Mouse (Mus musculus) right cerebral cortex, adult 2 months (tissue): Measurements from ENCODE around the gene Macf1.
"Not testable (repeated sequence)": the region's sequence is repeated elsewhere in the genome, so short reads cannot be mapped to it uniquely, and the experiment has no call there.

Experiments
- DNase-seq, 2 experiments: peaks; one replicate each; pipeline ENCODE4 v3.0.0; 2021 to 2022; ENCODE audit warnings: low spot score in 2 of 2

Macf1 gene

DNA sequence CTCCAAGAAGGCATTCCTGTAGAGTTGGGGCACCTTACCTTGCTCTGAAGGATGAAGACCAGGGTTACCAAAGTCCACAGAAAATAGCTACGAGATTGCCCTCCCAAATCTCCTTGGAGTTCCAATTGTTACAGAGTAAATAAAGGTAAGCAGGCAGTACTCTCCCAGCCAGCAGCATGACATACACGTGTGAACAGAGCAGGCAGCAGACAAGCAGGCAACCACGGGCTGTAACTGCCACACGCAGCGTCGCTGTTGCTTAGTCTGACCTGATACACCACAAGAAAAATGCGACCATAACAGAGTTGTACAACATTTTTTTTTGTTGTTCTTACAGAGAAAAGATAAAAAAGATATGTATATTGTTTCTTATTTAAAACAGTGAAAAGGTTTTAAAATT is 325.5 kb downstream of the Macf1 start:
- no peak for DNase-seq

GRCm38 (mm10) chr4:123355941-123356340 is 328.2 kb downstream of the Macf1 start:
- no peak for DNase-seq

DNA sequence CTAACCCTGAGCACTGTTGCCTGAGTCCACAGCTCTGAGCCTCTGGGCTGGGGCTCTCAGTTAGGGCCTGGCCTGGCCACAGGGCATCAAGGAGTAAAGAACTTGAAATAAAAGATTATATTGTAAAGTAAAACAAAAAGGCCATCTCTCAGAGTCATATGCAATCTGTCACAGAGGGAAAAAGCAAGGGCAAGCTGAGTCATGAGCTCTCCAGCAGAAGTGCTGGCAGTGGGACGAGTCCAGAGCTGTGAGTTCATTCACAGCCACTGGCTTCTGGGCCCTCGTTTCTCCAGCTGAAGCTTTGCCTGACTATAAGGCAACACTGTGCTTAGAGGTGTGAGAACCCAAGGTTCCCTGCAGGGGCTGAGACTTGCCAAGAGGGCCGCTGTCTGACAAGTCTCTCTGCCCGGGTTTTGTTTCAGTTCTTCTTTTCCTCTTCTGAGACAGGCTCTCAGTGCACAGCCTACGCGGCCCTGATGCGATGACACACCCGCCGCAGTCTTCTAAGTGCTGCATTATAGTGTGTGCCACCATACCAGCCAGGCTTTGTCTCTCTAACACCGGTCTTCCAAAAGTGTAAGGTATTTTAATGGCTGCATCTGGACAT is 330.8 kb downstream of the Macf1 start:
- no peak for DNase-seq

DNA sequence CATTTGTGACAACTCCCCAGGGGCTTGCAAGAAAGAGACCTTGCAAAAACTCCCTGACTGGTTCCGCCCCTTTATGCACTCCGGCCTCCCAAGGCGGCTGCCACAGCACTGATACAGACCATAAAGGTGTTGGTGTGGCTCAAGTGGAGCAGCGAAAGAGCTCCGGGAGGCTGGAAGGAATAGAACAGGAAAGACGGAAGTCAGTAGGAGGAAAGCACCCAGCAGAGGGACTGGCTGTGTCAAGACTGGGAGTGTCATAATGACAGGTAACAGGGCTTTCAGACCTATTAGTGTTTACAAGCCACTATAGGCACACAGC is 340.7 kb downstream of the Macf1 start:
- no peak for DNase-seq

GRCm38 (mm10) chr4:123342642-123343470 is 341.3 kb downstream of the Macf1 start, which contains the start of gene Bmp8a:
TSS of gene Bmp8a (minus strand) at chr4:123343252.
- DNase-seq = peak in 1 of 2 experiments; percentile 20

GRCm38 (mm10) chr4:123342091-123342641 is 342.0 kb downstream of the Macf1 start:
- DNase-seq = no peak

GRCm38 (mm10) chr4:123340232-123340631 is 343.9 kb downstream of the Macf1 start:
- no peak for DNase-seq

DNA sequence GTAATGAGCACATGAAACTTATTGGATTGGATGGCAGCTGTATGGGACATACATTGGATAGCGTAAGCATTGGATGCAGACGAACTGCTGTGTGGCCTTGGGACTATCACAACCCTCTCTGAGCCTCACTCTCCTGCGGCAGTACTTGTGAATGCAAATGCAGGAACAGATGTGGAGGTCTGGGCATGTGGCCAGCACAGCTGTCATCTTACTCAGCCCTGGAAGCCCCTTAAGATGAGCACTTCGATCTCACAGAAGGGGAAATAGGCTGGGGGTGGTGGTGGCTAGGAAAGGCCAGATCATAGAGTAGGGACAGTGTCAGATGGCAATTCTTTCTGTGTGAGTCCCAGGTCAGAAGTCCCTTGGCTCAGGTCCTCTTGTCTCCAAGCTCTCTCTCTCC is 346.5 kb downstream of the Macf1 start:
- DNase-seq = no peak

GRCm38 (mm10) chr4:123335796-123336585 is 348.2 kb downstream of the Macf1 start:
- no peak for DNase-seq

DNA sequence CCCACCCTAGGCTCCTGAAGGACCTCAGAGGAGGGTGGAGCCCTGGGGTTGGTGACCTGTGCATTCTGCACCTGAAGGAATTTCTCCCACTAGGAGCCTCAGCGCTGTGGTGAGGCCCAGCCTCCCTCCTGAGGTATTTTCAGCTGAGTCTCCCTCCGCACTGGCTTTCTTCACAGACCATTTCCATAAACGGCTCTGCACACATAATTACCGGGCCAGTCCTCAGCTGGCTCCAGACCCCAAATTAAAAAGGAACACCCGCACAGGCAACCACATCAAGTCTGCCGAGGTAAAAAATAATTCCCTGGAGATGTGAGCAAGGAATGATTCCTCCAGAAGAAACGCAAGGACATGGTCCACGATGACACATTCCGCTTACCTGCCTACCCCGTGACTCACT is 348.9 kb downstream of the Macf1 start:
- DNase-seq = not testable (repeated sequence)

DNA sequence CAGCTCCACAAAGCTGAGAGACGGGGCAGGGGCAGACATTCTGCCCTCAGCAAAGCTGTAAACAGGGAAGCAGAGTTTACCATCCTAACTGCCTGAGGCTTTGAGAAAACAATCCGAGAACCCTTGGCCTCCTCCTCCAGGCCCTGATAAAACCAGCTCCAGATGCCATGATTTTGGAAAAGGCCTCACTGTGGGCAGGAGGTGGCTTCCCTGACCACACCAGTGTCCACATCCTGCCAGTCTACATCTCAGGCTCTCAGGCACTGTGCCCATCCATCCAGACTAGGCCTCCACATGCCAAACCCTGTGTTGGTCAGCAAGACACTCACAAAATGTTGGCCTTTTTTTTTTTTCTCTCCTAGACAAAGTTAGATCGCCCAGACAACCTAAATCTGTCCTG is 350.0 kb downstream of the Macf1 start:
- no peak for DNase-seq

GRCm38 (mm10) chr4:123333151-123333550 is 351.0 kb downstream of the Macf1 start:
- DNase-seq = no peak

DNA sequence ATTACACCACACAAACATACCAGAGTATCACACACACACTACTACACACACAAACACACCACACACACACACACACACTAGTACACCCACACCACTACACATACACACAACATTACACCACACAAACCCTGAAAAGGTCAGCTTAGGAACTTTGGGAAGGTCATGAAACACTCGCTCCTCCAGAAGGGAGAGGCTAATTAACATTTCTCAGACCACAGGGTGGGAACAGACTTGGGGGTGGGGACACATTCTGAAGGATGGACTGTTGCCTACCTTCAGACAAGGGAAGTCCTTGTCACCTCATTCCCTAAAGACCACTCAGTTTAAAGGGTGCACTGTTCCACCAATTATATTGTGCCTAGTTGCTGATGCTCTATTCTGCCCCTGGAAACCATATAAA is 352.2 kb downstream of the Macf1 start:
- not testable (repeated sequence) for DNase-seq

DNA sequence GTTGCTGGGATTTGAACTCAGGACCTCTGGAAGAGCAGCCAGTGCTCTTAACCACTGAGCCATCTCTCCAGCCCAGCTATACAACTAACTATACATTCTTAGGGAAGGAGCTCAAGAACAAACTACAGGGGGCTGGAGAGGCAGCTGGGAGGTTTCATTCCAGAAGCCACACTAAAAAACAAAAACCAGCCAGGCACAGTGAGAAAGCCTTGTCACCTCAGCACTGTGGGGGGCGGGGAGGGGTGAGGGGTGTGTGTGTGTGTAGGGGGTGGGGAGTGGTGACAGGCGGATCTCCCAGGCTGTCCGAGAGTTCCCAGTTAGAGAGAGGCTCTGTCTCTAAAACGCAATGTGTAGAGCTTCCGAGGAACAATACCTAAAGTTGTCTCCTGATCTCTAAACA is 352.8 kb downstream of the Macf1 start:
- DNase-seq = no peak

- no peak for DNase-seq
Measured at GRCm38 (mm10) chr4:123328946-123329345, 355.2 kb downstream of the Macf1 start.

- no peak for DNase-seq
Measured at GRCm38 (mm10) chr4:123327630-123328029, 356.5 kb downstream of the Macf1 start.

GRCm38 (mm10) chr4:123326087-123326486 is 358.1 kb downstream of the Macf1 start:
- no peak for DNase-seq

GRCm38 (mm10) chr4:123323534-123323933 is 360.6 kb downstream of the Macf1 start, which contains the start of gene Oxct2a:
TSS of gene Oxct2a (minus strand) at chr4:123323634.
- no peak for DNase-seq

GRCm38 (mm10) chr4:123322910-123323309 is 361.2 kb downstream of the Macf1 start:
- peak; percentile 26 to 42 for DNase-seq

DNA sequence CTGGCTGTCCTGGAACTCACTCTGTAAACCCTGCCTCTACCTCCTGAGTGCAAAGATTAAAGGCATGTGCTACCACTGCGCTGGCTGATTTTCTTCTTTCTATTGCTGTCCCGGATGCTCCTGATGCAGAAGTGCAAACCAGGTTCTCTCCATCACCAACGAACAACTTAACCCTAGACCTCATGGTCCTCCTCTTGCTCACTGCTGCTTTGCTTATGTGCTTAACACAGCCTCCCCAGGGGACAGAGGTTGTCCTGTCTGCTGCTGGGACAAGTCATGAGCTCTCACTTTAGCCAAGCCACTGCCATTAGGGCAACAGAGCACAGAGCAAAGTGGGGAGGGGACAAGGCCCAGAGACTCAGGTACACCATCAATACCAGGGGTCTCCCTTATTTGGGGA is 369.7 kb downstream of the Macf1 start:
- DNase-seq = no peak

DNA sequence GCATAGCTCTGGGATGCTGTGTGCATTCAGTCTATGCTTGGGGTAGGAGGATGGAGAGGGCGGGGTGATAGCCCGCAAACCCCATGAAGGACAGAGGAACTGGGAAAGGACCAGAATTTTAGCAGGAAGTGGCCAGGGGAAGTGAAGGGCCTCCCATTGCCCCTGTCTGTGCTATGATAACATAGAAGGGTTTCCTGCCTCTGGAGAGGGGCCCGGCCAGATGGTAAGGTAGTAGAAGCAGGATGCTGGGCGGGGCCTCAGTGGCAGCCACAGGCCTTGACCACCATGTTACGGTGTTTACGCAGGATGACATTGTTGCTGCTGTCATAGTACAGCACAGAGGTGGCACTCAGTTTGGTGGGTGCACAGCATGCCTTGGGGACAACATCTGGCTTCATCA is 371.1 kb downstream of the Macf1 start:
- DNase-seq = no peak

- DNase-seq = no peak
Measured at GRCm38 (mm10) chr4:123311845-123312244, 372.3 kb downstream of the Macf1 start.
